Mouse (Mus musculus) liver, embryonic 16.5 days (tissue): ENCODE results near the gene Mpzl3. TPM values are rescaled to one million over a fixed set of nuclear protein-coding genes. Genes with fewer than 3 reads are reported as not detected.

Experiments
- ATAC-seq: fragments of 200-750 bp; cut with Nextera tagmentation; 2 replicates; pipeline ENCODE4 v1.8.0; 2017; ENCODE audit warnings: low read depth, mild to moderate bottlenecking, moderate number of reproducible peaks, moderate library complexity
- H3K27ac ChIP-seq: fragments of 300-500 bp; sonication (generic); 2 replicates; pipeline ENCODE4 v1.5.1; 2014; ENCODE audit warnings: mild to moderate bottlenecking, low read length
- H3K27me3 ChIP-seq: fragments of 300-500 bp; sonication (generic); 2 replicates; pipeline ENCODE4 v1.6.1; 2014; ENCODE audit warnings: low read depth, low read length, mixed read lengths; ENCODE audit not compliant: control insufficient read depth, insufficient read depth
- H3K36me3 ChIP-seq: fragments of 300-500 bp; sonication (generic); 2 replicates; pipeline ENCODE4 v1.6.1; 2014; ENCODE audit warnings: mild to moderate bottlenecking; ENCODE audit not compliant: control insufficient read depth, insufficient read depth
- H3K4me1 ChIP-seq: fragments of 300-500 bp; sonication (generic); 2 replicates; pipeline ENCODE4 v1.6.1; 2014; ENCODE audit warnings: low read depth, low read length, mixed read lengths; ENCODE audit not compliant: control insufficient read depth
- H3K4me2 ChIP-seq: fragments of 300-500 bp; sonication (generic); 2 replicates; pipeline ENCODE4 v1.6.1; 2014; ENCODE audit warnings: low read depth, low read length, mixed read lengths
- H3K4me3 ChIP-seq: fragments of 300-500 bp; sonication (generic); 2 replicates; pipeline ENCODE4 v1.5.1; 2014; ENCODE audit warnings: low read depth, mild to moderate bottlenecking, low read length
- H3K9ac ChIP-seq: fragments of 300-500 bp; sonication (generic); 2 replicates; pipeline ENCODE4 v1.6.1; 2014; ENCODE audit warnings: low read depth, low read length
- H3K9me3 ChIP-seq: fragments of 300-500 bp; sonication (generic); replicated peaks from 2 replicates; pipeline ENCODE4 v1.6.1; 2016; ENCODE audit warnings: low read length; ENCODE audit not compliant: control insufficient read depth
- WGBS: fragments of 180-500 bp; shearing (Covaris S2); extraction: QIAGEN DNeasy Blood & Tissue Kit; methylation state at CpG from one replicate; pipeline ENCODE4 v1.1.7; 2014; ENCODE audit not compliant: insufficient replicate concordance; 5-methylcytosine and 5-hydroxymethylcytosine counted together
- polyA plus RNA-seq: library from polyadenylated mRNA; unstranded; fragments of >200 nt; fragmentation: Nextera tagmentation; extraction: Ambion mirVana; gene quantifications from 2 replicates; pipeline ENCODE4 v1.2.1, GENCODE M21; 2015

Mpzl3 gene
- polyA plus RNA-seq, 1 experiment from 2014 or later: 1.1 TPM

GRCm38 (mm10) chr9:45084556-45084955 lies 29.6 kb downstream of the Mpzl3 start:
- Histone ChIP-seq H3K9me3 (no peaks in the 10 kb centered on the region), H3K27me3 (no peaks in the 10 kb centered on the region; the same call in 1 of the 2 replicates), H3K9ac (no peak overlapping the region), H3K27ac (no peak overlapping the region), H3K4me2 (no peak overlapping the region), H3K4me3 (no peak overlapping the region), H3K4me1 (no peaks in the 10 kb centered on the region; the same call in 1 of the 2 replicates), H3K36me3 (no peaks in the 10 kb centered on the region)
- 24% methylated on average over 5 of the region's 5 CpGs for WGBS
- ATAC-seq: no peak

GRCm38 (mm10) chr9:45085741-45086690 lies 31.0 kb downstream of the Mpzl3 start:
- H3K4me1 ChIP-seq: no peaks in the 10 kb centered on the region; the same call in 1 of the 2 replicates
- no peaks in the 10 kb centered on the region; the same call in 1 of the 2 replicates for H3K27me3 ChIP-seq
- ATAC-seq: no peak
- H3K9ac ChIP-seq: no peak overlapping the region
- no peaks in the 10 kb centered on the region for H3K9me3 ChIP-seq
- WGBS: 53% methylated on average over 12 of the region's 12 CpGs
- H3K4me2 ChIP-seq: no peak overlapping the region
- no peaks in the 10 kb centered on the region for H3K36me3 ChIP-seq
- H3K27ac ChIP-seq: no peak overlapping the region
- H3K4me3 ChIP-seq: no peak overlapping the region

GRCm38 (mm10) chr9:45088040-45088439 lies 33.1 kb downstream of the Mpzl3 start:
- ATAC-seq: no peak
- no peak overlapping the region for H3K4me2 ChIP-seq
- H3K27me3 ChIP-seq: no peaks in the 10 kb centered on the region

GRCm38 (mm10) chr9:45090811-45091210 lies 35.8 kb downstream of the Mpzl3 start:
- no peak overlapping the region for H3K9ac ChIP-seq
- H3K27ac ChIP-seq: no peak overlapping the region
- WGBS: 56% methylated on average over 3 of the region's 3 CpGs

More at GRCm38 (mm10) chr9:45088040-45088439, 33.1 kb downstream of the Mpzl3 start:
- Histone ChIP-seq H3K9me3 (no peaks in the 10 kb centered on the region), H3K4me1 (no peaks in the 10 kb centered on the region; the same call in 1 of the 2 replicates), H3K9ac (no peak overlapping the region), H3K4me3 (no peak overlapping the region), H3K27ac (no peak overlapping the region), H3K36me3 (no peaks in the 10 kb centered on the region)

GRCm38 (mm10) chr9:45092641-45093040 lies 37.7 kb downstream of the Mpzl3 start:
- WGBS: 35% methylated on average over 4 of the region's 4 CpGs
- Histone ChIP-seq H3K27ac (no peak overlapping the region), H3K36me3 (no peaks in the 10 kb centered on the region)

More at GRCm38 (mm10) chr9:45090811-45091210, 35.8 kb downstream of the Mpzl3 start:
- no peak for ATAC-seq
- H3K27me3 ChIP-seq: no peaks in the 10 kb centered on the region
- H3K4me2 ChIP-seq: no peak overlapping the region
- H3K4me3 ChIP-seq: no peak overlapping the region
- H3K4me1 ChIP-seq: no peaks in the 10 kb centered on the region
- no peaks in the 10 kb centered on the region for H3K36me3 ChIP-seq
- no peaks in the 10 kb centered on the region for H3K9me3 ChIP-seq

GRCm38 (mm10) chr9:45095149-45095937 lies 40.4 kb downstream of the Mpzl3 start:
- WGBS: 50% methylated on average over 6 of the region's 6 CpGs
- no peak overlapping the region for H3K4me3 ChIP-seq
- no peak overlapping the region for H3K4me2 ChIP-seq
- no peak overlapping the region for H3K9ac ChIP-seq
- no peaks in the 10 kb centered on the region for H3K4me1 ChIP-seq
- H3K9me3 ChIP-seq: no peaks in the 10 kb centered on the region
- no peak overlapping the region for H3K27ac ChIP-seq
- no peaks in the 10 kb centered on the region for H3K36me3 ChIP-seq
- no peak for ATAC-seq
- no peaks in the 10 kb centered on the region for H3K27me3 ChIP-seq

More at GRCm38 (mm10) chr9:45092641-45093040, 37.7 kb downstream of the Mpzl3 start:
- no peak for ATAC-seq
- no peaks in the 10 kb centered on the region for H3K27me3 ChIP-seq
- no peaks in the 10 kb centered on the region for H3K9me3 ChIP-seq
- no peak overlapping the region for H3K4me3 ChIP-seq
- no peak overlapping the region for H3K9ac ChIP-seq
- no peaks in the 10 kb centered on the region for H3K4me1 ChIP-seq
- no peak overlapping the region for H3K4me2 ChIP-seq

GRCm38 (mm10) chr9:45097877-45098276 lies 42.9 kb downstream of the Mpzl3 start:
- H3K4me3 ChIP-seq: no peak overlapping the region
- no peaks in the 10 kb centered on the region for H3K9me3 ChIP-seq
- ATAC-seq: no peak
- H3K4me2 ChIP-seq: no peak overlapping the region
- H3K27me3 ChIP-seq: no peaks in the 10 kb centered on the region
- H3K36me3 ChIP-seq: no peaks in the 10 kb centered on the region
- WGBS: 64% methylated on average over 5 of the region's 5 CpGs
- H3K9ac ChIP-seq: no peak overlapping the region
- H3K27ac ChIP-seq: no peak overlapping the region
- H3K4me1 ChIP-seq: no peaks in the 10 kb centered on the region

- Histone ChIP-seq H3K36me3 (no peaks in the 10 kb centered on the region), H3K9ac (no peak overlapping the region), H3K4me2 (no peak overlapping the region), H3K9me3 (no peaks in the 10 kb centered on the region), H3K27me3 (no peaks in the 10 kb centered on the region), H3K4me3 (no peak overlapping the region), H3K27ac (no peak overlapping the region), H3K4me1 (no peaks in the 10 kb centered on the region)
- ATAC-seq: no peak
- 9% methylated on average over 3 of the region's 3 CpGs for WGBS
These were observed 43.4 kb downstream of the Mpzl3 start for GRCm38 (mm10) chr9:45098426-45098825.
